Mouse (Mus musculus): ENCODE results near the gene Sf3a1.

- TF ChIP-seq CTCF (conservative IDR thresholded peaks at IDR 0.05; ENCODE audit: low read length) (no peak), NANOG (IDR thresholded peaks at IDR 0.05; ENCODE audit: borderline replicate concordance, low read length) (no peak), POU5F1 (IDR thresholded peaks at IDR 0.05; ENCODE audit: borderline replicate concordance, low read length) (no peak)
Measured at GRCm38 (mm10) chr11:4112033-4112432, 48.1 kb upstream of the Sf3a1 start.
